Mouse (Mus musculus): ENCODE data around the gene Ryr1. TPM values are rescaled to one million over a fixed set of nuclear protein-coding genes. Genes with fewer than 3 reads are reported as not detected.

Gene Ryr1
- total RNA-seq, 2 experiments from 2014 or later = 420 to 483 TPM

- DNase-seq (ENCODE audit: low spot score in 2 of 2) = peak; percentile 60 to 84
Observed at GRCm38 (mm10) chr7:29039604-29039984, 85.4 kb downstream of the Ryr1 start.

GRCm38 (mm10) chr7:29037261-29037660 is 87.7 kb downstream of the Ryr1 start:
- DNase-seq (ENCODE audit: low spot score in 2 of 2) = no peak

GRCm38 (mm10) chr7:29032685-29033084 is 92.3 kb downstream of the Ryr1 start:
- no peak for DNase-seq (ENCODE audit: low spot score in 2 of 2)

- no peak for DNase-seq (ENCODE audit: low spot score in 2 of 2)
Observed at GRCm38 (mm10) chr7:29031641-29032040, 93.3 kb downstream of the Ryr1 start.

GRCm38 (mm10) chr7:29029690-29030656 is 95.0 kb downstream of the Ryr1 start:
- DNase-seq (ENCODE audit: low spot score in 2 of 2) = no peak

- no peak for DNase-seq (ENCODE audit: low spot score in 2 of 2)
Observed at GRCm38 (mm10) chr7:29028761-29029160, 96.2 kb downstream of the Ryr1 start.

- no peak for DNase-seq (ENCODE audit: low spot score in 2 of 2)
Observed at GRCm38 (mm10) chr7:29026811-29027210, 98.2 kb downstream of the Ryr1 start.

- no peak for DNase-seq (ENCODE audit: low spot score in 2 of 2)
Observed at GRCm38 (mm10) chr7:29026195-29026594, 98.8 kb downstream of the Ryr1 start.

GRCm38 (mm10) chr7:29025566-29025965 is 99.4 kb downstream of the Ryr1 start:
- DNase-seq (ENCODE audit: low spot score in 2 of 2) = no peak

- DNase-seq (ENCODE audit: low spot score in 2 of 2) = no peak
Observed at GRCm38 (mm10) chr7:29023514-29023913, 101.5 kb downstream of the Ryr1 start.

GRCm38 (mm10) chr7:29022479-29022878 is 102.5 kb downstream of the Ryr1 start:
- no peak for DNase-seq (ENCODE audit: low spot score in 2 of 2)

- no peak for DNase-seq (ENCODE audit: low spot score in 2 of 2)
Observed at GRCm38 (mm10) chr7:29019447-29020220, 105.3 kb downstream of the Ryr1 start.

- no peak for DNase-seq (ENCODE audit: low spot score in 2 of 2)
Observed at GRCm38 (mm10) chr7:29017222-29017621, 107.8 kb downstream of the Ryr1 start.

- DNase-seq (ENCODE audit: low spot score in 2 of 2) = no peak
Observed at GRCm38 (mm10) chr7:29016440-29016839, 108.5 kb downstream of the Ryr1 start.

GRCm38 (mm10) chr7:29014984-29015383 is 110.0 kb downstream of the Ryr1 start:
- DNase-seq (ENCODE audit: low spot score in 2 of 2) = no peak

- no peak for DNase-seq (ENCODE audit: low spot score in 2 of 2)
Observed at GRCm38 (mm10) chr7:29008714-29009113, 116.3 kb downstream of the Ryr1 start.

GRCm38 (mm10) chr7:29008171-29008570 is 116.8 kb downstream of the Ryr1 start:
- no peak for DNase-seq (ENCODE audit: low spot score in 2 of 2)

- no peak for DNase-seq (ENCODE audit: low spot score in 2 of 2)
Observed at GRCm38 (mm10) chr7:29007224-29008101, 117.5 kb downstream of the Ryr1 start.

GRCm38 (mm10) chr7:29000651-29001605 is 124.1 kb downstream of the Ryr1 start:
- peak in 1 of 2 experiments; percentile 63 for DNase-seq (ENCODE audit: low spot score in 2 of 2)

- DNase-seq (ENCODE audit: low spot score in 2 of 2) = no peak
Observed at GRCm38 (mm10) chr7:28993402-28993801, 131.6 kb downstream of the Ryr1 start.
